ENCODE assay signal across 8 mouse cellular contexts in the genomic region with DNA sequence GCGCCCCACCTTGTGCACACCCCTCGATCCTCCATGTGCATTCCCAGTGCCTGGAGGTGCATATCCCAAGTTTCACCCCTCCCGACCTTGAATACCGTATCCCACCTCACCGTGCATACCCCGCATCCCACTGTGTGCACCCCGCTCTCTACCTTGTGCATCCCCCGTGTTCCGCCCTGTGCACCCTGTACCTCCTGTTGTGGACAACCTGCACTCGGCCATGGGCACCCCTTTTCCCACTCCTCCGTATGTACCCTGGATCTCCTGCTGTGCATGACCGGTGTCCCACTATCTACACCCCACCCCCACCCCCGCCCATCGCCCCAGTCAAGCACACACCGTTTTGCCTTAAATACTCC. TPM values are rescaled to one million over a fixed set of nuclear protein-coding genes. Genes with fewer than 3 reads are reported as not detected.
DNase-seq lines count a peak whose midpoint lies in the region; ATAC-seq and TF ChIP-seq lines count a peak whose summit lies in the region.

No protein-coding gene starts in this region.

- no peaks in the 10 kb centered on the region for H3K27me3 ChIP-seq in intestine, postnatal 0 days (replicated peaks; ENCODE audit: control insufficient read depth, insufficient read depth, low read length)
- no peaks in the 10 kb centered on the region for H3K27me3 ChIP-seq in neural tube, embryonic 12.5 days (replicated peaks)

- no peak for TF ChIP-seq CTCF in intestine, postnatal 0 days (IDR thresholded peaks at IDR 0.05; ENCODE audit: low read depth)

- no peaks in the 10 kb centered on the region for H3K36me3 ChIP-seq in intestine, postnatal 0 days (ENCODE audit: control insufficient read depth, insufficient read depth)
- H3K36me3 ChIP-seq in neural tube, embryonic 12.5 days, result no peaks in the 10 kb centered on the region

- no peaks in the 10 kb centered on the region for H3K9me3 ChIP-seq in intestine, postnatal 0 days (ENCODE audit: control insufficient read depth)
- no peaks in the 10 kb centered on the region for H3K9me3 ChIP-seq in neural tube, embryonic 12.5 days

- H3K9ac ChIP-seq in intestine, postnatal 0 days (ENCODE audit: low read depth, low read length), result peak overlapping the region; percentile 80; the same call in 1 of the 2 replicates
- H3K9ac ChIP-seq in neural tube, embryonic 12.5 days, result peak overlapping the region; percentile 84

- ATAC-seq in intestine, postnatal 0 days, result no peak
- ATAC-seq in neural tube, embryonic 12.5 days (ENCODE audit: low FRiP score, low read depth), result no peak; the same call in 1 of the 2 replicates

- H3K4me2 ChIP-seq in intestine, postnatal 0 days (replicated peaks; ENCODE audit: low read depth), result peak overlapping the region; percentile 91
- peak overlapping the region; percentile 97 for H3K4me2 ChIP-seq in neural tube, embryonic 12.5 days (replicated peaks)

- peak overlapping the region; percentile 79 for H3K4me3 ChIP-seq in intestine, postnatal 0 days (ENCODE audit: low read depth, low read length)
- peak overlapping the region; percentile 81 for H3K4me3 ChIP-seq in neural tube, embryonic 12.5 days

- H3K4me1 ChIP-seq in intestine, postnatal 0 days (replicated peaks; ENCODE audit: control insufficient read depth, insufficient read depth, low read length), result no peaks in the 10 kb centered on the region
- H3K4me1 ChIP-seq in neural tube, embryonic 12.5 days, result peaks cover 10% of the 10 kb centered on the region

- H3K27ac ChIP-seq in intestine, postnatal 0 days (ENCODE audit: low read depth, low read length), result no peak overlapping the region
- H3K27ac ChIP-seq in neural tube, embryonic 12.5 days, result no peak overlapping the region

- 4% methylated on average over 15 of the region's 15 CpGs for WGBS in intestine, postnatal 0 days
- WGBS in neural tube, embryonic 12.5 days, result 2% methylated on average over 15 of the region's 15 CpGs

- peak; percentile 18 for DNase-seq in adrenal gland, postnatal 10 days
- DNase-seq in adrenal gland, adult 18-20 months (ENCODE audit: low spot score in 2 of 2), result no peak
- DNase-seq in spleen, adult 18-20 months, result peak; percentile 10 to 13
- no peak for DNase-seq in spleen, postnatal 10 days (ENCODE audit: low spot score in 2 of 2)
- no peak for DNase-seq in Muller cell, postnatal 12 days (ENCODE audit: inconsistent ontology term)
- DNase-seq in urinary bladder, adult 2 months (ENCODE audit: low spot score), result no peak

RNA-seq across cellular contexts. Expression of a gene that starts 0.9 kb away (rescaled TPM):
- total RNA-seq in adrenal gland, postnatal 10 days (2021), result 10 to 100 TPM; 16.6 to 18.1 TPM
- total RNA-seq in adrenal gland, adult 18-20 months (2021), result 10 to 100 TPM; 23.1 to 24.7 TPM
- 10.7 and 11.2 TPM in 2 replicates for polyA plus RNA-seq in intestine, postnatal 0 days (2015; fragmentation: Nextera tagmentation; extraction: Ambion mirVana)
- 13.6 and 15.2 TPM in 2 replicates for polyA plus RNA-seq in neural tube, embryonic 12.5 days (2016; fragmentation: Nextera tagmentation; extraction: Ambion mirVana)
- polyA plus RNA-seq in urinary bladder, adult 2 months (2012; rRNA removed), result 8.9 and 9.3 TPM in 2 replicates

RNA-seq across cellular contexts. Expression of a gene that starts 42.8 kb away (rescaled TPM):
- 10 to 100 TPM; 30.1 to 35.3 TPM for total RNA-seq in adrenal gland, postnatal 10 days (2021)
- total RNA-seq in adrenal gland, adult 18-20 months (2021), result 100 to 1,000 TPM; 460 to 826 TPM
- 9.0 and 10.0 TPM in 2 replicates for polyA plus RNA-seq in intestine, postnatal 0 days (2015; fragmentation: Nextera tagmentation; extraction: Ambion mirVana)
- 96.7 and 99.8 TPM in 2 replicates for polyA plus RNA-seq in neural tube, embryonic 12.5 days (2016; fragmentation: Nextera tagmentation; extraction: Ambion mirVana)
- polyA plus RNA-seq in urinary bladder, adult 2 months (2012; rRNA removed), result 42.5 and 48.5 TPM in 2 replicates

Comparison
In these comparisons a context has a peak if more than half of its experiments do, and no peak if none do; other contexts are left out.
1. DNase-seq: peak in adrenal gland, postnatal 10 days (single experiment) and spleen, adult 18-20 months (2 of 2); none in adrenal gland, adult 18-20 months (0 of 2), spleen, postnatal 10 days (0 of 2), Muller cell, postnatal 12 days (single experiment) and urinary bladder, adult 2 months (single experiment).